Mouse (Mus musculus) olfactory bulb, adult 2 months (tissue): Measurements from ENCODE around the gene AL732309.1. TPM values are rescaled to one million over a fixed set of nuclear protein-coding genes. Genes with fewer than 3 reads are reported as not detected.

Experiments
- H3K27ac ChIP-seq: fragments of 200-500 bp; 2 replicates; pipeline ENCODE4 v1.5.1; 2012; ENCODE audit warnings: low read depth, low read length; ENCODE audit not compliant: insufficient read depth
- H3K4me1 ChIP-seq: fragments of 200-500 bp; 2 replicates; pipeline ENCODE4 v1.6.1; 2012; ENCODE audit warnings: low read length; ENCODE audit not compliant: control insufficient read depth, insufficient read depth
- H3K4me3 ChIP-seq: fragments of 200-500 bp; 2 replicates; pipeline ENCODE4 v1.5.1; 2012; ENCODE audit warnings: mild to moderate bottlenecking, low read depth, low read length, moderate library complexity; ENCODE audit not compliant: insufficient read depth
- CTCF ChIP-seq: fragments of 200-500 bp; IDR thresholded peaks from 2 replicates; pipeline ENCODE4 v1.5.1; 2012; ENCODE audit warnings: low read depth, mild to moderate bottlenecking, low read length, moderate library complexity; ENCODE audit not compliant: insufficient read depth
- POLR2A ChIP-seq: fragments of 200-500 bp; IDR thresholded peaks from 2 replicates; pipeline ENCODE4 v1.6.1; 2012; ENCODE audit warnings: mild to moderate bottlenecking, low read depth, low read length, moderate library complexity; ENCODE audit not compliant: insufficient read depth
- WGBS: fragments of 180-500 bp; shearing (Covaris S2); methylation state at CpG from one replicate; pipeline ENCODE4 v1.1.7; 2018; 5-methylcytosine and 5-hydroxymethylcytosine counted together
- polyA plus RNA-seq: library from polyadenylated mRNA; stranded (reverse); fragments of >200 nt; gene quantifications from 2 replicates; pipeline ENCODE4 v1.2.4, GENCODE M21; 2012; ENCODE audit warnings: low replicate concordance; ENCODE audit not compliant: missing spikeins, insufficient read depth, insufficient read length

The AL732309.1 gene
- polyA plus RNA-seq, 1 experiment = not detected

- no peak overlapping the region for H3K27ac ChIP-seq
- peaks cover 8% of the 10 kb centered on the region for H3K4me1 ChIP-seq
- no peak overlapping the region for H3K4me3 ChIP-seq
- TF ChIP-seq POLR2A (no peak), CTCF (no peak)
- 74% methylated on average over 23 of the region's 23 CpGs for WGBS
Observed at GRCm38 (mm10) chr2:25213266-25213865, 33.3 kb downstream of the AL732309.1 start.

- 1% methylated on average over 42 of the region's 44 CpGs for WGBS
- H3K4me1 ChIP-seq = peaks cover 11% of the 10 kb centered on the region
- H3K4me3 ChIP-seq = peak within 1 kb of the TSS; percentile 84
- H3K27ac ChIP-seq = peak within 1 kb of the TSS; percentile 66
- TF ChIP-seq CTCF = no peak
- peak; percentile 49 for TF ChIP-seq POLR2A
Observed at GRCm38 (mm10) chr2:25211121-25211670, 35.5 kb downstream of the AL732309.1 start, which contains the start of gene Nelfb. Gene Nelfb, minus strand, starts transcription at chr2:25211489.

GRCm38 (mm10) chr2:25210686-25211085 lies 36.0 kb downstream of the AL732309.1 start:
- Histone ChIP-seq H3K27ac (peak overlapping the region; percentile 66), H3K4me3 (peak overlapping the region; percentile 84), H3K4me1 (peaks cover 11% of the 10 kb centered on the region)
- under 1% methylated on average over 24 of the region's 24 CpGs for WGBS
- TF ChIP-seq POLR2A (no peak), CTCF (no peak)

GRCm38 (mm10) chr2:25207593-25207992 lies 39.1 kb downstream of the AL732309.1 start:
- TF ChIP-seq POLR2A (no peak), CTCF (no peak)
- Histone ChIP-seq H3K4me3 (no peak overlapping the region), H3K27ac (no peak overlapping the region), H3K4me1 (peaks cover 11% of the 10 kb centered on the region)
- WGBS = 41% methylated on average over 1 of the region's 1 CpGs

GRCm38 (mm10) chr2:25203631-25204214 lies 42.9 kb downstream of the AL732309.1 start:
- Histone ChIP-seq H3K4me1 (0 out of 2 replicates have a peak, but pooled peaks cover 2% of the 10 kb centered on the region), H3K4me3 (no peak overlapping the region), H3K27ac (no peak overlapping the region)
- no peak for TF ChIP-seq CTCF
- TF ChIP-seq POLR2A = no peak
- whole genome bisulfite sequencing = 51% methylated on average over 4 of the region's 4 CpGs

- Histone ChIP-seq H3K4me3 (no peak overlapping the region), H3K27ac (no peak overlapping the region), H3K4me1 (no peaks in the 10 kb centered on the region)
- TF ChIP-seq CTCF = no peak
- 91% methylated on average over 2 of the region's 2 CpGs for WGBS
Observed at GRCm38 (mm10) chr2:25200631-25201030, 46.0 kb downstream of the AL732309.1 start.

GRCm38 (mm10) chr2:25197946-25198345 lies 48.7 kb downstream of the AL732309.1 start:
- Histone ChIP-seq H3K27ac (no peak overlapping the region), H3K4me3 (no peak overlapping the region), H3K4me1 (peaks cover 5% of the 10 kb centered on the region)
- no peak for TF ChIP-seq CTCF
- no peak for TF ChIP-seq POLR2A

GRCm38 (mm10) chr2:25197191-25197590 lies 49.5 kb downstream of the AL732309.1 start:
- TF ChIP-seq CTCF (no peak), POLR2A (no peak)
- 45% methylated on average over 2 of the region's 2 CpGs for WGBS
- Histone ChIP-seq H3K4me1 (peaks cover 5% of the 10 kb centered on the region), H3K4me3 (no peak overlapping the region), H3K27ac (no peak overlapping the region)

GRCm38 (mm10) chr2:25196172-25196954 lies 50.3 kb downstream of the AL732309.1 start, which contains the start of gene Tor4a:
Gene Tor4a, minus strand, starts transcription at chr2:25196886.
- no peak within 1 kb of the TSS; the same call in 1 of the 2 replicates for H3K27ac ChIP-seq
- peak within 1 kb of the TSS; percentile 12; the same call in 1 of the 2 replicates for H3K4me3 ChIP-seq
- WGBS = 37% methylated on average over 8 of the region's 8 CpGs
- peaks cover 5% of the 10 kb centered on the region for H3K4me1 ChIP-seq
- no peak for TF ChIP-seq CTCF
- TF ChIP-seq POLR2A = no peak
